Mouse (Mus musculus) myocyte (in vitro differentiated cells): ENCODE results near the gene Polk. TPM values are rescaled to one million over a fixed set of nuclear protein-coding genes. Genes with fewer than 3 reads are reported as not detected.

Source experiments
- H3K27me3 ChIP-seq: one replicate; pipeline ENCODE4 v1.6.1; 2011; ENCODE audit not compliant: control insufficient read depth, insufficient read depth, insufficient read length
- H3K36me3 ChIP-seq: one replicate; pipeline ENCODE4 v1.6.1; 2011; ENCODE audit not compliant: control insufficient read depth, insufficient read depth
- H3K4me2 ChIP-seq: one replicate; pipeline ENCODE4 v1.6.1; 2011; ENCODE audit warnings: low read depth, control low read depth
- H3K4me3 ChIP-seq: one replicate; pipeline ENCODE4 v1.5.1; 2011; ENCODE audit warnings: mild to moderate bottlenecking, control low read depth, moderate library complexity
- H3K79me2 ChIP-seq: one replicate; pipeline ENCODE4 v1.6.1; 2011; ENCODE audit not compliant: control insufficient read depth, insufficient read depth
- H3ac ChIP-seq: one replicate; pipeline ENCODE4 v1.6.1; 2011; ENCODE audit not compliant: control insufficient read depth, insufficient read length
- CEBPB ChIP-seq: IDR thresholded peaks from 2 replicates; pipeline ENCODE4 v1.6.1; 2011; ENCODE audit warnings: mild to moderate bottlenecking, moderate library complexity; ENCODE audit not compliant: poor library complexity, insufficient read depth, severe bottlenecking
- E2F4 ChIP-seq: IDR thresholded peaks from one replicate; pipeline ENCODE4 v1.6.1; 2011; ENCODE audit warnings: mild to moderate bottlenecking, control low read depth, moderate library complexity; ENCODE audit not compliant: insufficient read depth
- MAX ChIP-seq: IDR thresholded peaks from one replicate; pipeline ENCODE4 v1.6.1; 2011; ENCODE audit warnings: low read depth, mild to moderate bottlenecking, control low read depth
- MYOD1 ChIP-seq, 3 experiments: IDR thresholded peaks; one replicate each; pipeline ENCODE4 v1.6.1; 2011; ENCODE audit warnings: control low read depth in 2 of 3, low read depth in 2 of 3, mild to moderate bottlenecking in 2 of 3, moderate library complexity in 1 of 3; ENCODE audit not compliant: insufficient read length in 2 of 3, control insufficient read depth in 1 of 3
- MYOG ChIP-seq, 3 experiments: IDR thresholded peaks; one replicate each; pipeline ENCODE4 v1.6.1; 2011; ENCODE audit warnings: control low read depth in 2 of 3, low read depth in 2 of 3, mild to moderate bottlenecking in 2 of 3; ENCODE audit not compliant: insufficient read length in 2 of 3, control insufficient read depth in 1 of 3, insufficient read depth in 1 of 3
- POLR2A ChIP-seq: IDR thresholded peaks from one replicate; pipeline ENCODE4 v1.6.1; 2011; ENCODE audit warnings: low read depth, mild to moderate bottlenecking, control low read depth, moderate library complexity; ENCODE audit not compliant: insufficient read length
- POLR2AphosphoS2 ChIP-seq: IDR thresholded peaks from one replicate; pipeline ENCODE4 v1.6.1; 2011; ENCODE audit warnings: low read depth, control low read depth; ENCODE audit not compliant: insufficient read length
- REST ChIP-seq: IDR thresholded peaks from one replicate; pipeline ENCODE4 v1.6.1; 2011; ENCODE audit warnings: mild to moderate bottlenecking, control low read depth, moderate library complexity; ENCODE audit not compliant: insufficient read depth, insufficient read length
- SRF ChIP-seq: IDR thresholded peaks from one replicate; pipeline ENCODE4 v1.6.1; 2011; ENCODE audit warnings: low read depth; ENCODE audit not compliant: control insufficient read depth, insufficient read length
- TCF12 ChIP-seq: IDR thresholded peaks from one replicate; pipeline ENCODE4 v1.6.1; 2011; ENCODE audit warnings: mild to moderate bottlenecking, control low read depth; ENCODE audit not compliant: poor library complexity, insufficient read depth, severe bottlenecking
- TCF3 ChIP-seq: IDR thresholded peaks from one replicate; pipeline ENCODE4 v1.6.1; 2011; ENCODE audit warnings: low read depth, control low read depth; ENCODE audit not compliant: insufficient read length
- USF1 ChIP-seq: IDR thresholded peaks from one replicate; pipeline ENCODE4 v1.6.1; 2011; ENCODE audit warnings: low read depth, mild to moderate bottlenecking, control low read depth, moderate library complexity
- polyA plus RNA-seq: library from polyadenylated mRNA; unstranded; fragments of >200 nt; fragmentation: generic; extraction: Trizol; gene quantifications from one replicate; pipeline ENCODE4 v1.2.1, GENCODE M21; 2012; ENCODE audit warnings: missing spikeins

The Polk gene
- polyA plus RNA-seq, 1 experiment = 2.9 TPM

DNA sequence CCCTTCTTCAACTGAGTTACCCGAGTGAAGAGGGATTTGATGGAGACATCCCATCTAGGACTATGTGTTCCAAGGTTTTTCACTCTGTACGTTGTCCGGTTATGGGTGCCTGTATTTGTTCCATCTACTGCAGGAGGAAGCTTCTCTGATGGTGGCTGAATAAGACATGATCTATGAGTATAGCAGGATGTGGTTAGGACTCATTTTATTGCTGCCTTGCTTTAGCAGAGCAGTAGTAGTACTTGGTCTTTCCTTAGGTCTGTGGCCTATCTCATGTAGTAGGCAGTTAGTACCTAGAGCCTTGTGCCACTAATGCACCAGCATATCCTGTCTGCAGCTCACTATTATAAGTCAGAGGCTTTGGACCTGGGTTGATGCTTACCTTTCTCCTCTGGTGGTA is 12.7 kb upstream of the Polk start:
- no peak overlapping the region for H3ac ChIP-seq

GRCm38 (mm10) chr13:96547941-96548340 is 5.6 kb upstream of the Polk start:
- Histone ChIP-seq H3K79me2 (peaks cover 71% of the 10 kb centered on the region), H3K4me2 (no peak overlapping the region), H3K4me3 (no peak overlapping the region), H3ac (no peak overlapping the region), H3K27me3 (no peaks in the 10 kb centered on the region), H3K36me3 (no peaks in the 10 kb centered on the region)
- no peak for TF ChIP-seq POLR2AphosphoS2
- TF ChIP-seq TCF3 = no peak
- no peak for TF ChIP-seq CEBPB
- no peak for TF ChIP-seq E2F4
- TF ChIP-seq TCF12 = no peak
- TF ChIP-seq SRF = no peak
- no peak for TF ChIP-seq REST

More for the DNA sequence above, 12.7 kb upstream of the Polk start:
- peaks cover 6% of the 10 kb centered on the region for H3K36me3 ChIP-seq
- no peaks in the 10 kb centered on the region for H3K27me3 ChIP-seq
- H3K4me2 ChIP-seq = no peak overlapping the region
- no peak overlapping the region for H3K4me3 ChIP-seq
- TF ChIP-seq POLR2A (no peak), REST (no peak), CEBPB (no peak), MYOG (IDR thresholded peaks at IDR 0.05; ENCODE audit: control insufficient read depth in 1 of 3, insufficient read depth in 1 of 3, insufficient read length in 2 of 3, low read depth in 2 of 3) (no peak), E2F4 (no peak), USF1 (no peak), TCF12 (no peak), POLR2AphosphoS2 (no peak), MAX (no peak), SRF (no peak), MYOD1 (IDR thresholded peaks at IDR 0.05; ENCODE audit: control insufficient read depth in 1 of 3, insufficient read length in 2 of 3, low read depth in 2 of 3) (no peak)
- H3K79me2 ChIP-seq = peaks cover 42% of the 10 kb centered on the region

DNA sequence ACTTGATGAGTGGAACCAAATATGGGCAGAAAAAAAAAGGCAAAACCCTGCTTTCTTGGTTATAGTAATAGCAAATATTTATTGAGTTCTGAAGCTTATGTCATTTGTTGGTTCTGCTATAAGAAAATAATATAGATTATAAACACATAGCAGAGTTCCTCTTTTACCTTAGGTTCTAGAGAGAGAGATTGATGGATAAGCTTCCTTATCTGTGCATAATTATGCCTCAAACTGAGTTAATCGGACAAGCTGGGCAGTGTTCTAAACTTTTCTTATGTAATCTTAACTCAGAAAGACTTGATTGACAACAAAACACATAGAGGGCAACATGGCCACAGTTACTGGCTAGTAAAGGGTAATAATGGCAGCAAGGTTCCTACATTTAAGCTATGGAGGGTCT is 4.9 kb upstream of the Polk start:
- H3K79me2 ChIP-seq = peaks cover 70% of the 10 kb centered on the region

GRCm38 (mm10) chr13:96544506-96544905 is 2.1 kb upstream of the Polk start:
- H3K79me2 ChIP-seq = peaks cover 88% of the 10 kb centered on the region
- H3K4me2 ChIP-seq = no peak overlapping the region
- peak overlapping the region; percentile 82 for H3K4me3 ChIP-seq
- no peak overlapping the region for H3ac ChIP-seq
- H3K27me3 ChIP-seq = no peaks in the 10 kb centered on the region
- no peaks in the 10 kb centered on the region for H3K36me3 ChIP-seq
- TF ChIP-seq MYOD1 (IDR thresholded peaks at IDR 0.05; ENCODE audit: control insufficient read depth in 1 of 3, insufficient read length in 2 of 3, low read depth in 2 of 3) (no peak), TCF3 (no peak), POLR2A (no peak), MYOG (IDR thresholded peaks at IDR 0.05; ENCODE audit: control insufficient read depth in 1 of 3, insufficient read depth in 1 of 3, insufficient read length in 2 of 3, low read depth in 2 of 3) (no peak), TCF12 (no peak), USF1 (no peak), REST (no peak)

More for the DNA sequence above, 4.9 kb upstream of the Polk start:
- H3K4me2 ChIP-seq = no peak overlapping the region
- H3K36me3 ChIP-seq = no peaks in the 10 kb centered on the region
- H3K4me3 ChIP-seq = no peak overlapping the region
- H3K27me3 ChIP-seq = no peaks in the 10 kb centered on the region
- no peak overlapping the region for H3ac ChIP-seq
- TF ChIP-seq USF1 = no peak
- TF ChIP-seq POLR2A = no peak
- no peak for TF ChIP-seq MYOG (IDR thresholded peaks at IDR 0.05; ENCODE audit: control insufficient read depth in 1 of 3, insufficient read depth in 1 of 3, insufficient read length in 2 of 3, low read depth in 2 of 3)
- TF ChIP-seq E2F4 = no peak
- no peak for TF ChIP-seq TCF3
- TF ChIP-seq CEBPB = no peak
- no peak for TF ChIP-seq SRF
- TF ChIP-seq TCF12 = no peak
- no peak for TF ChIP-seq MAX
- TF ChIP-seq MYOD1 (IDR thresholded peaks at IDR 0.05; ENCODE audit: control insufficient read depth in 1 of 3, insufficient read length in 2 of 3, low read depth in 2 of 3) = no peak
- no peak for TF ChIP-seq REST

DNA sequence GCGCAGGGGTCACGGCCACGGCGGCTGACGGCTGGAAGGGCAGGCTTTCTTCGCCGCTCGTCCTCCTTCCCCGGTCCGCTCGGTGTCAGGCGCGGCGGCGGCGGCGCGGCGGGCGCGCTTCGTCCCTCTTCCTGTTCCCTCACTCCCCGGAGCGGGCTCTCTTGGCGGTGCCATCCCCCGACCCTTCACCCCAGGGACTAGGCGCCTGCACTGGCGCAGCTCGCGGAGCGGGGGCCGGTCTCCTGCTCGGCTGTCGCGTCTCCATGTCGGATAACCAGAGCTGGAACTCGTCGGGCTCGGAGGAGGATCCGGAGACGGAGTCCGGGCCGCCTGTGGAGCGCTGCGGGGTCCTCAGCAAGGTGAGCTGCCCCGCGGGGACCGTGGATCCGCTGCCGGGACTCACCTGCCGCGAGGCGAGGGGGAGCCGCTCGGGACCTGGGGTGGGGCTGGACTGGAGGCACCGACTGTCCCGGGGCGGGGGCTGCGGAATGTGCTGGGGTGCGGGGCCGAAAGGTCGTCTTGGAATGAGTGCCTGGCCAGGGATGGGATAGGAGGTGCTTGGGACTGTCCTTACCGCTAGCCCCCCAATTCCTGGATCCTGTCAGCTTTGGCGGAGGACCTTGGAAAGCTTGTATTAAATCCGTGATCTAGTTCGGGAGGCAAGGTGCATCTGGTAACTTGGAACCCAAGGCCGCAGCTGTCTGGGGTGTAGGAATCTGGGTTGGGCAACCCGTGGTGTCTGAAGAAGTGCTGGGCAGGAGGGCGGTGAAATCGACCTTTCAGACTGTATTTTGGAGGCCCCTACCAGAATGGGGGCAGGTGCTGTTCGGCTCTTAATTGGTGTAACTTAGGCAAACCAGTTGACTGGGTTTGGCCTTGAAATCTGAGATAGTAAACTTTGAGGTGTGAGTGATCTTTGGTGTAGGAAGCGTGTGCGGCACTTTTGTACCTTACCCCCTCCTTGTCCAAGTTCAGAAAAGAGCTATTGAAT is 817 bp upstream of the Polk start:
- no peaks in the 10 kb centered on the region for H3K27me3 ChIP-seq
- peak overlapping the region; percentile 90 for H3ac ChIP-seq
- H3K4me2 ChIP-seq = peak overlapping the region; percentile 96
- TF ChIP-seq POLR2A (peak; percentile 38), USF1 (no peak), MYOD1 (IDR thresholded peaks at IDR 0.05; ENCODE audit: control insufficient read depth in 1 of 3, insufficient read length in 2 of 3, low read depth in 2 of 3) (peak in 2 of 3 experiments; percentile 34 to 52), MYOG (IDR thresholded peaks at IDR 0.05; ENCODE audit: control insufficient read depth in 1 of 3, insufficient read depth in 1 of 3, insufficient read length in 2 of 3, low read depth in 2 of 3) (peak in 2 of 3 experiments; percentile 39 to 67)
- peak overlapping the region; percentile 82 for H3K4me3 ChIP-seq
- peaks cover 94% of the 10 kb centered on the region for H3K79me2 ChIP-seq
- no peaks in the 10 kb centered on the region for H3K36me3 ChIP-seq
